In genomic region chr16:69948783-69949182, GRCm38 (mm10) we compare ENCODE assay signal across 26 mouse cellular contexts.
"Had no signal": no experiment of that assay in that cellular context is flagged by ENCODE, and none has a peak within 500 bp of the region (broad histone marks: within the 10 kb centered on the region; RNA-seq: fewer than 3 reads in every experiment).

No protein-coding gene starts in this region.

- H3K27ac ChIP-seq: gastrocnemius, adult 2 months; heart, embryonic 10.5 days; hindbrain, embryonic 13.5 days; hindbrain, embryonic 15.5 days; hindbrain, postnatal 0 days; kidney, embryonic 15.5 days; kidney, postnatal 0 days; limb, embryonic 13.5 days; limb, embryonic 15.5 days; liver, embryonic 14.5 days had no signal

- H3K4me1 ChIP-seq: heart, embryonic 10.5 days; heart, embryonic 12.5 days; hindbrain, embryonic 13.5 days; hindbrain, embryonic 15.5 days; kidney, embryonic 15.5 days; limb, embryonic 13.5 days; limb, embryonic 15.5 days had no signal

- H3K4me2 ChIP-seq: heart, embryonic 12.5 days; hindbrain, embryonic 13.5 days; hindbrain, embryonic 15.5 days; kidney, embryonic 15.5 days; limb, embryonic 13.5 days; limb, embryonic 15.5 days; liver, embryonic 11.5 days had no signal

- DNase-seq: gastrocnemius, adult 2 months; gastrocnemius, postnatal 10 days; gastrocnemius, postnatal 25 days; heart, adult 18-20 months; heart, postnatal 10 days; heart, postnatal 4 days; kidney, adult 11 months; kidney, adult 2 months; kidney, adult 9 months; kidney, postnatal 14 days; kidney, postnatal 36 days; layer of hippocampus, adult 9-11 months; layer of hippocampus, postnatal 36 days; left cerebral cortex, postnatal 4 days had no signal

- ATAC-seq: hindbrain, postnatal 0 days; intestine, embryonic 16.5 days had no signal

- H3K36me3 ChIP-seq: heart, embryonic 10.5 days; heart, embryonic 12.5 days; hindbrain, embryonic 13.5 days; hindbrain, embryonic 15.5 days; kidney, embryonic 15.5 days; limb, embryonic 13.5 days; limb, embryonic 15.5 days had no signal

- H3K4me3 ChIP-seq: gastrocnemius, adult 2 months; heart, embryonic 10.5 days; heart, embryonic 12.5 days; hindbrain, embryonic 13.5 days; hindbrain, embryonic 15.5 days; kidney, embryonic 15.5 days; limb, embryonic 13.5 days; limb, embryonic 15.5 days had no signal

- H3K9me3 ChIP-seq: heart, embryonic 10.5 days; heart, embryonic 12.5 days; hindbrain, embryonic 13.5 days; hindbrain, embryonic 15.5 days; kidney, embryonic 15.5 days; limb, embryonic 13.5 days; limb, embryonic 15.5 days had no signal

- H3K9ac ChIP-seq: heart, embryonic 12.5 days; hindbrain, embryonic 13.5 days; hindbrain, embryonic 15.5 days; kidney, embryonic 15.5 days; limb, embryonic 13.5 days; limb, embryonic 15.5 days; liver, embryonic 14.5 days had no signal

- H3K27me3 ChIP-seq: heart, embryonic 12.5 days; hindbrain, embryonic 13.5 days; hindbrain, embryonic 15.5 days; kidney, embryonic 15.5 days; limb, embryonic 13.5 days; limb, embryonic 15.5 days had no signal
